Mouse (Mus musculus) MEL (cell line): ENCODE results near the gene Cwc25. TPM values are rescaled to one million over a fixed set of nuclear protein-coding genes. Genes with fewer than 3 reads are reported as not detected.

Experiments
- DNase-seq: peaks from one replicate; pipeline ENCODE4 v3.0.0; 2011; ENCODE audit warnings: low read depth, low spot score
- H3K27ac ChIP-seq: 2 replicates; pipeline ENCODE4 v1.5.1; 2012; ENCODE audit warnings: low read depth, mild to moderate bottlenecking, control low read depth, low read length, moderate library complexity; ENCODE audit not compliant: control insufficient read depth
- H3K27me3 ChIP-seq, 2 experiments: fragments of 150-350 bp in 1 of 2; sonication (generic) in 1 of 2; 2 replicates each; pipeline ENCODE4 v1.6.1; 2012; ENCODE audit warnings: low read length in 2 of 2, mild to moderate bottlenecking in 2 of 2, improper control_type of control experiment in 1 of 2, moderate library complexity in 1 of 2; ENCODE audit not compliant: insufficient read depth in 2 of 2, control insufficient read depth in 1 of 2
- H3K36me3 ChIP-seq, 2 experiments: 2 replicates each; pipeline ENCODE4 v1.6.1; 2012 to 2014; ENCODE audit warnings: low read length in 2 of 2, improper control_type of control experiment in 1 of 2, inconsistent platforms in 1 of 2, mild to moderate bottlenecking in 1 of 2; ENCODE audit not compliant: insufficient read depth in 2 of 2, control insufficient read depth in 1 of 2
- H3K4me1 ChIP-seq, 2 experiments: fragments of 150-350 bp in 1 of 2; sonication (generic) in 1 of 2; 2 replicates each; pipeline ENCODE4 v1.6.1; 2012; ENCODE audit warnings: low read length in 2 of 2, improper control_type of control experiment in 1 of 2, mild to moderate bottlenecking in 1 of 2; ENCODE audit not compliant: insufficient read depth in 2 of 2, control insufficient read depth in 1 of 2
- H3K4me3 ChIP-seq, 2 experiments: fragments of 150-350 bp in 1 of 2; sonication (generic) in 1 of 2; 2 replicates each; pipeline ENCODE4 v1.5.1; 2012; ENCODE audit warnings: low read depth in 2 of 2, low read length in 2 of 2, mild to moderate bottlenecking in 2 of 2, moderate library complexity in 2 of 2, control low read depth in 1 of 2, improper control_type of control experiment in 1 of 2; ENCODE audit not compliant: control insufficient read depth in 1 of 2, insufficient read depth in 1 of 2
- H3K79me2 ChIP-seq: 2 replicates; pipeline ENCODE4 v1.6.1; 2012; ENCODE audit warnings: mild to moderate bottlenecking, low read length, moderate library complexity; ENCODE audit not compliant: control insufficient read depth, poor library complexity, insufficient read depth
- H3K9ac ChIP-seq: 2 replicates; pipeline ENCODE4 v1.6.1; 2012; ENCODE audit warnings: low read depth, mild to moderate bottlenecking, control low read depth, low read length, moderate library complexity; ENCODE audit not compliant: control insufficient read depth, poor library complexity, severe bottlenecking
- H3K9me3 ChIP-seq: fragments of 150-350 bp; sonication (generic); replicated peaks from 2 replicates; pipeline ENCODE4 v1.6.1; 2012; ENCODE audit warnings: mild to moderate bottlenecking, low read length, improper control_type of control experiment, moderate library complexity; ENCODE audit not compliant: insufficient read depth
- CHD1 ChIP-seq: IDR thresholded peaks from 2 replicates; pipeline ENCODE4 v1.6.1; 2012; ENCODE audit warnings: low read depth, mild to moderate bottlenecking, inconsistent platforms, low read length, improper control_type of control experiment
- CHD2 ChIP-seq: IDR thresholded peaks from 2 replicates; pipeline ENCODE4 v1.6.1; 2011; ENCODE audit warnings: low read length, improper control_type of control experiment
- E2F4 ChIP-seq: IDR thresholded peaks from 2 replicates; pipeline ENCODE4 v1.6.1; 2011; ENCODE audit warnings: low read depth, low read length, improper control_type of control experiment, borderline replicate concordance
- GATA1 ChIP-seq: IDR thresholded peaks from 2 replicates; pipeline ENCODE4 v1.6.1; 2011; ENCODE audit warnings: low read depth, low read length, improper control_type of control experiment
- JUND ChIP-seq: IDR thresholded peaks from 2 replicates; pipeline ENCODE4 v1.6.1; 2011; ENCODE audit warnings: low read depth, mild to moderate bottlenecking, improper control_type of control experiment, low read length
- KAT2A ChIP-seq: conservative IDR thresholded peaks from 2 replicates; pipeline ENCODE4 v1.6.1; 2012; ENCODE audit warnings: low read depth, low read length, improper control_type of control experiment, inconsistent platforms
- MAFK ChIP-seq: IDR thresholded peaks from 2 replicates; pipeline ENCODE4 v1.6.1; 2011; ENCODE audit warnings: low read depth, mild to moderate bottlenecking, low read length, improper control_type of control experiment, borderline replicate concordance
- MEF2A ChIP-seq: IDR thresholded peaks from 2 replicates; pipeline ENCODE4 v1.6.1; 2014; ENCODE audit warnings: low read depth, mild to moderate bottlenecking, inconsistent platforms, low read length, improper control_type of control experiment; ENCODE audit not compliant: poor library complexity, insufficient replicate concordance, severe bottlenecking; ENCODE audit errors: extremely low read depth
- MXI1 ChIP-seq: IDR thresholded peaks from 2 replicates; pipeline ENCODE4 v1.6.1; 2011; ENCODE audit warnings: mild to moderate bottlenecking, low read depth, low read length, improper control_type of control experiment
- MYB ChIP-seq: IDR thresholded peaks from 2 replicates; pipeline ENCODE4 v1.6.1; 2011; ENCODE audit warnings: mild to moderate bottlenecking, low read depth, low read length, improper control_type of control experiment
- NELFE ChIP-seq: IDR thresholded peaks from 2 replicates; pipeline ENCODE4 v1.6.1; 2011; ENCODE audit warnings: low read depth, low read length, improper control_type of control experiment
- NRF1 ChIP-seq: IDR thresholded peaks from 2 replicates; pipeline ENCODE4 v1.6.1; 2014; ENCODE audit warnings: low read depth, mild to moderate bottlenecking, inconsistent platforms, low read length, improper control_type of control experiment, moderate library complexity; ENCODE audit not compliant: poor library complexity, insufficient read depth, severe bottlenecking
- POLR2A ChIP-seq, 2 experiments: IDR thresholded peaks; 2 replicates each; pipeline ENCODE4 v1.6.1; 2011 to 2012; ENCODE audit warnings: low read length in 2 of 2, mild to moderate bottlenecking in 2 of 2, control low read depth in 1 of 2, improper control_type of control experiment in 1 of 2, low read depth in 1 of 2, moderate library complexity in 1 of 2; ENCODE audit not compliant: control insufficient read depth in 1 of 2, insufficient read depth in 1 of 2, poor library complexity in 1 of 2
- RAD21 ChIP-seq: IDR thresholded peaks from 2 replicates; pipeline ENCODE4 v1.6.1; 2011; ENCODE audit warnings: mild to moderate bottlenecking, low read depth, low read length, improper control_type of control experiment
- RCOR1 ChIP-seq: IDR thresholded peaks from 2 replicates; pipeline ENCODE4 v1.6.1; 2012; ENCODE audit warnings: low read depth, mild to moderate bottlenecking, inconsistent platforms, low read length, improper control_type of control experiment
- SIN3A ChIP-seq: IDR thresholded peaks from 2 replicates; pipeline ENCODE4 v1.6.1; 2012; ENCODE audit warnings: low read length, improper control_type of control experiment, inconsistent platforms
- SMC3 ChIP-seq: IDR thresholded peaks from 2 replicates; pipeline ENCODE4 v1.6.1; 2011; ENCODE audit warnings: low read depth, low read length, improper control_type of control experiment
- TBP ChIP-seq: IDR thresholded peaks from 2 replicates; pipeline ENCODE4 v1.8.0; 2011; ENCODE audit warnings: low read depth, low read length, improper control_type of control experiment
- UBTF ChIP-seq: IDR thresholded peaks from 2 replicates; pipeline ENCODE4 v1.6.1; 2012; ENCODE audit warnings: low read depth, mild to moderate bottlenecking, inconsistent platforms, low read length, improper control_type of control experiment, moderate library complexity, borderline replicate concordance; ENCODE audit not compliant: insufficient read depth
- ZC3H11A ChIP-seq: IDR thresholded peaks from 2 replicates; pipeline ENCODE4 v1.6.1; 2012; ENCODE audit warnings: low read depth, mild to moderate bottlenecking, inconsistent platforms, low read length, improper control_type of control experiment
- ZKSCAN1 ChIP-seq: IDR thresholded peaks from 2 replicates; pipeline ENCODE4 v1.6.1; 2012; ENCODE audit warnings: low read depth, mild to moderate bottlenecking, inconsistent platforms, low read length, improper control_type of control experiment, moderate library complexity
- ZMIZ1 ChIP-seq: IDR thresholded peaks from 2 replicates; pipeline ENCODE4 v1.6.1; 2012; ENCODE audit warnings: low read depth, mild to moderate bottlenecking, inconsistent platforms, low read length, improper control_type of control experiment, moderate library complexity
- ZNF384 ChIP-seq: IDR thresholded peaks from 2 replicates; pipeline ENCODE4 v1.6.1; 2012; ENCODE audit warnings: low read depth, mild to moderate bottlenecking, inconsistent platforms, low read length, improper control_type of control experiment
- polyA plus RNA-seq, 2 experiments: library from polyadenylated mRNA; stranded (reverse) in 1 of 2; unstranded in 1 of 2; fragments of >175 nt in 1 of 2; fragments of >200 nt in 1 of 2; gene quantifications; 2 replicates each; pipeline versions ENCODE4 v1.2.1 to v1.2.4; 2012; ENCODE audit warnings: low replicate concordance in 2 of 2, low read depth in 1 of 2; ENCODE audit not compliant: insufficient read length in 2 of 2, insufficient read depth in 1 of 2, missing spikeins in 1 of 2
- total RNA-seq: library from RNA; depleted of rRNA; stranded (reverse); fragments of 300-350 nt; gene quantifications from 2 replicates; pipeline ENCODE4 v1.2.3, GENCODE M21; 2012

The Cwc25 gene
- total and polyA plus RNA-seq, 3 experiments = 16.7 to 20.8 TPM; not detected in 1

GRCm38 (mm10) chr11:97742591-97742990, 23.8 kb downstream of the Cwc25 start:
- Histone ChIP-seq H3K36me3 (peaks cover 0 to 4% of the 10 kb centered on the region in 2 experiments; a peak in 1 of 4 replicates), H3K79me2 (peaks cover 43% of the 10 kb centered on the region), H3K4me1 (peaks cover 0 to 7% of the 10 kb centered on the region in 2 experiments; a peak in 1 of 4 replicates), H3K27me3 (no peaks in the 10 kb centered on the region), H3K4me3 (no peak overlapping the region), H3K27ac (no peak overlapping the region), H3K9ac (no peak overlapping the region), H3K9me3 (no peaks in the 10 kb centered on the region)
- DNase-seq = no peak
- TF ChIP-seq NELFE (no peak), MEF2A (no peak), SMC3 (no peak), RAD21 (no peak), CHD2 (no peak), ZMIZ1 (no peak), ZNF384 (no peak), JUND (no peak), KAT2A (no peak)
- TF ChIP-seq, all 39 proteins: peak for 0

DNA sequence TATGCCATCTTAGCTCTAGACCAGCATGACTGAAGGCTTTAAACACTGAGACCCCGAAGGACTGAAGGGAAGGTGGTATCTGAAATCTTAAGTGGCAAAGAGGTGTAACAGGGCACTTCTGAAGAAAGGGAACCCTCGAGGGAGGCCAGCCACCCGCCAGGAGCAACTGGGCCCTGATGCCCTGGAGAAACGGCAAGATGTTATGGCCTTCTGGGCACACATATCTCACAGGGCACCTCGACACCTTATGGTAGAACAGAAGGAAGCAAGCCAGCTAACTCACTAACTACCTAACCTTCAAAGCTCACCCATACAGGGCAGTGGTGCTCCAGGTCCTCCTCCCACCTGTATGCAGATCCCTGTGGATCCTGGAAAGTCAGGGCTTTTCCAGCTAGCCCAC, 24.2 kb downstream of the Cwc25 start:
- Histone ChIP-seq H3K27me3 (no peaks in the 10 kb centered on the region), H3K4me3 (no peak overlapping the region), H3K4me1 (peaks cover 0 to 7% of the 10 kb centered on the region in 2 experiments; a peak in 1 of 4 replicates), H3K9ac (no peak overlapping the region), H3K79me2 (peaks cover 43% of the 10 kb centered on the region), H3K9me3 (no peaks in the 10 kb centered on the region), H3K27ac (no peak overlapping the region), H3K36me3 (peaks cover 0 to 4% of the 10 kb centered on the region in 2 experiments; a peak in 1 of 4 replicates)
- DNase-seq = no peak
- no peak for TF ChIP-seq UBTF
- TF ChIP-seq E2F4 = no peak
- no peak for TF ChIP-seq JUND
- no peak for TF ChIP-seq RCOR1
- TF ChIP-seq TBP = no peak
- TF ChIP-seq NELFE = no peak
- no peak for TF ChIP-seq ZKSCAN1
- TF ChIP-seq ZMIZ1 = no peak
- TF ChIP-seq KAT2A = no peak
- no peak for TF ChIP-seq SMC3
- no peak for TF ChIP-seq POLR2A (IDR thresholded peaks at IDR 0.05; ENCODE audit: control insufficient read depth in 1 of 2, insufficient read depth in 1 of 2, low read depth in 1 of 2, low read length in 2 of 2, poor library complexity in 1 of 2)
- TF ChIP-seq ZC3H11A = no peak
- TF ChIP-seq CHD2 = no peak
- no peak for TF ChIP-seq MXI1
- no peak for TF ChIP-seq CHD1
- no peak for TF ChIP-seq NRF1
- no peak for TF ChIP-seq GATA1
- TF ChIP-seq MYB = no peak
- no peak for TF ChIP-seq MAFK
- TF ChIP-seq SIN3A = no peak
